Mouse (Mus musculus): ENCODE measurements at regions not wholly inside any gene's neighbourhood (a gene's known extent, or its start where the extent isn't known, plus 50 kb on each side); places are given as distances from the start of the nearest gene placed in this dataset.

DNA sequence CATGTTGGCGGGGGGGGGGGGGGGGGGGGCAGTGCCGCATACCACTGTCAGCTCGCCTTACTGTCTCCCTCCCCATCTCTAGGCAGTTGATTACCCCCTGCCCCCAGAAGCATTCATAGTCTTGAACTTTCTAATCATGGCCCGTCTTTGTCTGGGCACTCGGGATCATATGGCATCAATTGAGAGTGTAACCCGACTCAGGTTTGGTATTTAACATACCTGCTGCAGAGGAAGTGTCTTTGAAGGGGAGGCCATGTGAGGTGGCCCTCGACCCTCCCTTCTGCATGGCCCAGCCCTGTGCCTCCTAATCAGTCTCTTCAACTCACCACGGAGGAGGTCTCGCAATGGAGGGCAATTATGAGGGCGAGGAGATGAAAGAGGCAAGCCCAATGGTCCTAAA is 286.5 kb downstream of the Mycn start:
- ATAC-seq (ENCODE audit: low FRiP score) (no peak), DNase-seq (ENCODE audit: low spot score) (no peak)
- Histone ChIP-seq H3K27me3 (ENCODE audit: control insufficient read depth, insufficient read depth, low read length) (no peaks in the 10 kb centered on the region), H3K36me3 (ENCODE audit: control insufficient read depth, insufficient read depth, low read length) (no peaks in the 10 kb centered on the region), H3K9ac (ENCODE audit: low read depth, low read length) (no peak overlapping the region), H3K4me3 (ENCODE audit: low read depth, low read length) (no peak overlapping the region), H3K4me2 (replicated peaks; ENCODE audit: low read depth, low read length) (no peak overlapping the region), H3K4me1 (replicated peaks; ENCODE audit: control insufficient read depth, insufficient read depth, low read length) (peaks cover 6% of the 10 kb centered on the region; the same call in 1 of the 2 replicates), H3K27ac (ENCODE audit: low read depth, low read length) (no peak overlapping the region), H3K9me3 (ENCODE audit: control insufficient read depth, low read length) (no peaks in the 10 kb centered on the region)
- WGBS: 72% methylated on average over 10 of the region's 10 CpGs

GRCm38 (mm10) chr12:12652361-12652760 is 289.4 kb downstream of the Mycn start:
- peak; percentile 30; the same call in 1 of the 2 replicates for ATAC-seq (ENCODE audit: low FRiP score)

DNA sequence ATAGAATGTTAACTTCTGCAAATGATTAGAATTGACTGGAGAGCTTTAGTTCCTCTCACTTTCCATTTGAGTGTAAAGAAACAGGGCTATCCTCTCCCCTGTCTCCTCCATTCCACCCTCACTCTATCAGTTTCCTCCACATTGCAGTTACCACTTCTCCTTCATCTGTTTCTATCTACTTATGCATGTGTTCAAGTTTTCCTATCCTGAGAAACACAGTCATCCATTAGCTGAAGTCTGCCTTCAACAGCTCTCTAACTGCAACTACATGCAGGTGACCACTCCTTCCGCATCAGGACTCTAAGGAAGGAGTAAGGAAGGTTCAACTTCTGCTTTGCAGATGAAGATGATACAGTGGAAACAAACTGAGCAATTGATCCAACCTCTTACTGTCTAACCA is 291.4 kb downstream of the Mycn start:
- Histone ChIP-seq H3K36me3 (ENCODE audit: control insufficient read depth, insufficient read depth, low read length) (no peaks in the 10 kb centered on the region), H3K9me3 (ENCODE audit: control insufficient read depth, low read length) (no peaks in the 10 kb centered on the region), H3K4me1 (replicated peaks; ENCODE audit: control insufficient read depth, insufficient read depth, low read length) (peaks cover 6% of the 10 kb centered on the region; the same call in 1 of the 2 replicates), H3K4me2 (replicated peaks; ENCODE audit: low read depth, low read length) (no peak overlapping the region), H3K4me3 (ENCODE audit: low read depth, low read length) (no peak overlapping the region), H3K27me3 (ENCODE audit: control insufficient read depth, insufficient read depth, low read length) (no peaks in the 10 kb centered on the region), H3K9ac (ENCODE audit: low read depth, low read length) (no peak overlapping the region), H3K27ac (ENCODE audit: low read depth, low read length) (no peak overlapping the region)
- no peak for DNase-seq (ENCODE audit: low spot score)
- WGBS: 94% methylated on average over 1 of the region's 1 CpGs
- no peak for ATAC-seq (ENCODE audit: low FRiP score)

More at GRCm38 (mm10) chr12:12652361-12652760, 289.4 kb downstream of the Mycn start:
- 41% methylated on average over 7 of the region's 7 CpGs for WGBS
- Histone ChIP-seq H3K9ac (ENCODE audit: low read depth, low read length) (no peak overlapping the region), H3K4me1 (replicated peaks; ENCODE audit: control insufficient read depth, insufficient read depth, low read length) (peaks cover 6% of the 10 kb centered on the region; the same call in 1 of the 2 replicates), H3K9me3 (ENCODE audit: control insufficient read depth, low read length) (no peaks in the 10 kb centered on the region), H3K4me3 (ENCODE audit: low read depth, low read length) (no peak overlapping the region), H3K27ac (ENCODE audit: low read depth, low read length) (no peak overlapping the region), H3K27me3 (ENCODE audit: control insufficient read depth, insufficient read depth, low read length) (no peaks in the 10 kb centered on the region), H3K4me2 (replicated peaks; ENCODE audit: low read depth, low read length) (no peak overlapping the region), H3K36me3 (ENCODE audit: control insufficient read depth, insufficient read depth, low read length) (no peaks in the 10 kb centered on the region)
- DNase-seq (ENCODE audit: low spot score): no peak

GRCm38 (mm10) chr12:12647467-12647866 is 294.2 kb downstream of the Mycn start:
- H3K36me3 ChIP-seq (ENCODE audit: control insufficient read depth, insufficient read depth, low read length): no peaks in the 10 kb centered on the region
- H3K4me2 ChIP-seq (replicated peaks; ENCODE audit: low read depth, low read length): no peak overlapping the region
- ATAC-seq (ENCODE audit: low FRiP score) (no peak), DNase-seq (ENCODE audit: low spot score) (no peak)
- no peak overlapping the region for H3K27ac ChIP-seq (ENCODE audit: low read depth, low read length)
- H3K27me3 ChIP-seq (ENCODE audit: control insufficient read depth, insufficient read depth, low read length): no peaks in the 10 kb centered on the region
- H3K4me3 ChIP-seq (ENCODE audit: low read depth, low read length): no peak overlapping the region
- WGBS: 91% methylated on average over 6 of the region's 6 CpGs
- H3K9ac ChIP-seq (ENCODE audit: low read depth, low read length): no peak overlapping the region
- H3K9me3 ChIP-seq (ENCODE audit: control insufficient read depth, low read length): no peaks in the 10 kb centered on the region
- peaks cover 2% of the 10 kb centered on the region; the same call in 1 of the 2 replicates for H3K4me1 ChIP-seq (replicated peaks; ENCODE audit: control insufficient read depth, insufficient read depth, low read length)

DNA sequence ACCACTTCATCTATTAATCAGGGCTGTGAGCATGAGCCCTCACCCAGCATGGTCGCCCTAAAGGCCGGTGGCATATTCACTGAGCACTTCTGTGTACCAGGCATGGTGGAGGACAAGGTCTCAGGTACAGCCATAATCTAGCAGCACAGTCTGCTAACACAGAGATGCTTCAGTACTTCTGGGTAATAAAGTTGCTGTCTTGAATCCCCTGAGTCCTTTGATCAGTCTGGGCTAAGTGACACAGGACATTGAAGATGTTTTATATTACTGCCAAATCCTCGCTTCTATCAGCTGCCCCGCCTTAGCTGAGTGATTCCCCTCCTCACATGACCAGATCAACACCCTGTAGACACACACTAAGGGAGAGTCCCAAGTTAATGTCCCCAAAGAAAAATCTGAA is 296.5 kb downstream of the Mycn start:
- no peaks in the 10 kb centered on the region for H3K27me3 ChIP-seq (ENCODE audit: control insufficient read depth, insufficient read depth, low read length)

GRCm38 (mm10) chr12:12643247-12643963 is 298.3 kb downstream of the Mycn start:
- DNase-seq (ENCODE audit: low spot score) (no peak), ATAC-seq (ENCODE audit: low FRiP score) (no peak)
- Histone ChIP-seq H3K27ac (ENCODE audit: low read depth, low read length) (no peak overlapping the region), H3K4me3 (ENCODE audit: low read depth, low read length) (no peak overlapping the region), H3K27me3 (ENCODE audit: control insufficient read depth, insufficient read depth, low read length) (no peaks in the 10 kb centered on the region), H3K4me1 (replicated peaks; ENCODE audit: control insufficient read depth, insufficient read depth, low read length) (no peaks in the 10 kb centered on the region), H3K36me3 (ENCODE audit: control insufficient read depth, insufficient read depth, low read length) (no peaks in the 10 kb centered on the region), H3K4me2 (replicated peaks; ENCODE audit: low read depth, low read length) (no peak overlapping the region), H3K9me3 (ENCODE audit: control insufficient read depth, low read length) (no peaks in the 10 kb centered on the region), H3K9ac (ENCODE audit: low read depth, low read length) (no peak overlapping the region)
- WGBS: 48% methylated on average over 11 of the region's 11 CpGs

More for the DNA sequence above, 296.5 kb downstream of the Mycn start:
- H3K27ac ChIP-seq (ENCODE audit: low read depth, low read length): no peak overlapping the region
- H3K4me3 ChIP-seq (ENCODE audit: low read depth, low read length): no peak overlapping the region
- H3K9me3 ChIP-seq (ENCODE audit: control insufficient read depth, low read length): no peaks in the 10 kb centered on the region
- H3K4me2 ChIP-seq (replicated peaks; ENCODE audit: low read depth, low read length): no peak overlapping the region
- WGBS: 94% methylated on average over 4 of the region's 4 CpGs
- DNase-seq (ENCODE audit: low spot score): no peak
- no peak for ATAC-seq (ENCODE audit: low FRiP score)
- no peaks in the 10 kb centered on the region for H3K4me1 ChIP-seq (replicated peaks; ENCODE audit: control insufficient read depth, insufficient read depth, low read length)
- H3K36me3 ChIP-seq (ENCODE audit: control insufficient read depth, insufficient read depth, low read length): no peaks in the 10 kb centered on the region
- H3K9ac ChIP-seq (ENCODE audit: low read depth, low read length): no peak overlapping the region

- H3K27ac ChIP-seq (ENCODE audit: low read depth, low read length): no peak overlapping the region
- no peak overlapping the region for H3K9ac ChIP-seq (ENCODE audit: low read depth, low read length)
- no peaks in the 10 kb centered on the region for H3K36me3 ChIP-seq (ENCODE audit: control insufficient read depth, insufficient read depth, low read length)
- WGBS: 77% methylated on average over 3 of the region's 3 CpGs
- ATAC-seq (ENCODE audit: low FRiP score): no peak
- no peaks in the 10 kb centered on the region for H3K27me3 ChIP-seq (ENCODE audit: control insufficient read depth, insufficient read depth, low read length)
- H3K9me3 ChIP-seq (ENCODE audit: control insufficient read depth, low read length): no peaks in the 10 kb centered on the region
- DNase-seq (ENCODE audit: low spot score): no peak
- no peak overlapping the region for H3K4me3 ChIP-seq (ENCODE audit: low read depth, low read length)
- no peak overlapping the region for H3K4me2 ChIP-seq (replicated peaks; ENCODE audit: low read depth, low read length)
- no peaks in the 10 kb centered on the region for H3K4me1 ChIP-seq (replicated peaks; ENCODE audit: control insufficient read depth, insufficient read depth, low read length)
Observed at GRCm38 (mm10) chr12:12635308-12635707, 306.4 kb downstream of the Mycn start.

DNA sequence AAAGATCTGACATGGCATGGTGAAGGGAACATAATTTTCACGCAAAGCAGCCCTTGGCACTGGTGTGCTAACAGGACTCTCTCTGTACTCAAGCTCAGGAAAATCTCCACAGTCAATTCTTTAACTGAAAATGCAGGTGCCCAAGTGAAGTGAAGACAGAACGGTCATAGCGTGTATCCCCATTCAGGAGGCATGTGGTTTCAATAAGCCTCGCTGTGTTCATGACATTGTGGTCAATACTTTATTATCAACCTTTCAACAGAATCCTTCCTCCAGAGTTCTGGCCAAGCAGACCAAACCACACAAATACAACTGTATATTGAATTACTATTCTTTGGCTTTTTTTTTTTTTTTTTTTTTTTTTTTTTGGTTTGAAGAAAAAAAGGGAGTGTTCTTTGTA is 314.1 kb downstream of the Mycn start:
- Histone ChIP-seq H3K4me1 (replicated peaks; ENCODE audit: control insufficient read depth, insufficient read depth, low read length) (peaks cover 2% of the 10 kb centered on the region; the same call in 1 of the 2 replicates), H3K4me2 (replicated peaks; ENCODE audit: low read depth, low read length) (no peak overlapping the region), H3K27ac (ENCODE audit: low read depth, low read length) (no peak overlapping the region), H3K36me3 (ENCODE audit: control insufficient read depth, insufficient read depth, low read length) (no peaks in the 10 kb centered on the region), H3K9ac (ENCODE audit: low read depth, low read length) (no peak overlapping the region), H3K27me3 (ENCODE audit: control insufficient read depth, insufficient read depth, low read length) (no peaks in the 10 kb centered on the region), H3K9me3 (ENCODE audit: control insufficient read depth, low read length) (no peaks in the 10 kb centered on the region), H3K4me3 (ENCODE audit: low read depth, low read length) (no peak overlapping the region)
- WGBS: 89% methylated on average over 4 of the region's 4 CpGs
- no peak for DNase-seq (ENCODE audit: low spot score)
- ATAC-seq (ENCODE audit: low FRiP score): no peak

DNA sequence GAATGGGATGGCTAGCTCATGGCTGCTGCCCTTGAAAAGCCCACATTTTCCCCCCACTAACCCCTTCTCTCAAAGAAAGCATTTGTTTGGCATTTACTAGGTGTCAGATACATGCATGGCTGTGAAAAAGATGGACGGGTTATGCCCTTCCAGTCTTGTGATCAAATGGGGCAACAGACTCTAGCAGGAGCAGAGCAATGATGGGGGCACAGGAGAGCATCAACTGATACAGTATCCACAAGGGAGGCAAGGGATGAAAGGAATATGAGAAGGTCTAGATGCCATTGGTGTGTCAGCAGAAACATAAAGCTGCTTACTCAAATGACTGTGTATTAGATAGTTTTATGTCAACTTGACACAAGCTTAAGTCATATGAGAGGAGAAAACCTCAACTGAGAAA is 315.9 kb downstream of the Mycn start:
- Histone ChIP-seq H3K9ac (ENCODE audit: low read depth, low read length) (no peak overlapping the region), H3K4me2 (replicated peaks; ENCODE audit: low read depth, low read length) (no peak overlapping the region), H3K27ac (ENCODE audit: low read depth, low read length) (no peak overlapping the region), H3K4me3 (ENCODE audit: low read depth, low read length) (no peak overlapping the region), H3K36me3 (ENCODE audit: control insufficient read depth, insufficient read depth, low read length) (no peaks in the 10 kb centered on the region), H3K27me3 (ENCODE audit: control insufficient read depth, insufficient read depth, low read length) (no peaks in the 10 kb centered on the region), H3K4me1 (replicated peaks; ENCODE audit: control insufficient read depth, insufficient read depth, low read length) (peaks cover 2% of the 10 kb centered on the region; the same call in 1 of the 2 replicates), H3K9me3 (ENCODE audit: control insufficient read depth, low read length) (no peaks in the 10 kb centered on the region)
- 77% methylated on average over 1 of the region's 1 CpGs for WGBS
- ATAC-seq (ENCODE audit: low FRiP score): no peak
- no peak for DNase-seq (ENCODE audit: low spot score)
